Comparison of ENCODE assay signal across 8 mouse cellular contexts in the genomic region with DNA sequence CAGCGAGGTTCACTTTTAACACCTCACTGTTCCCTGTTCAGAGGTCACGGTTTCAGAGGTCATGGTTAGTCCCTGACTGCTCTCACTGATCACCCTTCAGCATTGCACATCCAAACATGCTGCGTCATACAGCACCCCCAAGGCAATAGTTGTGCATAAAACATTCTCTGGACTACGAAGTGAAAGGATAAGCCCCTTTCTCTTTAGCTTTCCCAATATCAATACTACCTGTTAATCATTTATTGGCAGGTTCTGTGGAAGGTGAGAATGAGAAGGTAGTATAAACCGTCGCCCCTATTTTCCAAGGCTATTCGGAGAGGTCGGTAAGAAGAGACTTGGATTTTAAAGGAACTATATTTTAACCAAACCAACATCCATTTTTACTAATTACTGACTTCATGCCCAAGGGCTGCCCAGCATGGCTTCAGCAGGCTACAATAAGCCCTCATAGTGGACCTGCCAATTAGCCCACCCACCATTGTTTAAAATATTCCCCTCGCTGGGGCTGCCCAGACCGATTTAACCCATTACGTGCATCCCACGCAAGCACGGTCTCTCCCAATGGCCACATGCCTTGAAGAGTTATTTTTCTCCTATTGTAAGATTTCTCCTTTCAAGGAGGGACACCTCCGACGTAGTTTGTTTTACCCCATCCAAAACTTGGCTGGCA. TPM values are rescaled to one million over a fixed set of nuclear protein-coding genes. Genes with fewer than 3 reads are reported as not detected.
DNase-seq lines count a peak whose midpoint lies in the region; ATAC-seq and TF ChIP-seq lines count a peak whose summit lies in the region.

No protein-coding gene starts in this region.

- ATAC-seq in forebrain, embryonic 16.5 days = peak; percentile 87
- ATAC-seq in midbrain, embryonic 16.5 days = peak; percentile 81

- peak overlapping the region; percentile 89 for H3K4me2 ChIP-seq in forebrain, embryonic 16.5 days (ENCODE audit: low read length)
- peak overlapping the region; percentile 75 for H3K4me2 ChIP-seq in midbrain, embryonic 16.5 days (ENCODE audit: low read length)

- H3K9ac ChIP-seq in forebrain, embryonic 16.5 days (replicated peaks; ENCODE audit: low read depth, low read length) = peak overlapping the region; percentile 66
- H3K9ac ChIP-seq in midbrain, embryonic 16.5 days (ENCODE audit: low read depth, low read length) = peak overlapping the region; percentile 49

- no peak for DNase-seq in left cerebral cortex, adult 2 months (ENCODE audit: extremely low spot score in 1 of 2, low spot score in 2 of 2)
- no peak for DNase-seq in left cerebral cortex, postnatal 10 days (ENCODE audit: extremely low spot score in 1 of 2, low spot score in 2 of 2)
- peak; percentile 55 to 59 for DNase-seq in kidney, postnatal 36 days
- DNase-seq in urinary bladder, adult 18-20 months (ENCODE audit: low spot score in 2 of 2) = no peak
- DNase-seq in left cerebral cortex, adult 18-20 months (ENCODE audit: low spot score in 2 of 2) = no peak

- H3K4me3 ChIP-seq in left cerebral cortex, adult 2 months = peak overlapping the region; percentile 57
- peak overlapping the region; percentile 77 for H3K4me3 ChIP-seq in bone marrow macrophage, adult 2 months (ENCODE audit: insufficient read depth, low read length)
- peak overlapping the region; percentile 72 for H3K4me3 ChIP-seq in forebrain, embryonic 16.5 days (replicated peaks; ENCODE audit: low read length)
- peak overlapping the region; percentile 54 for H3K4me3 ChIP-seq in midbrain, embryonic 16.5 days (ENCODE audit: low read depth, low read length)

- H3K27ac ChIP-seq in left cerebral cortex, adult 2 months = peak overlapping the region; percentile 55; the same call in 1 of the 2 replicates
- no peak overlapping the region for H3K27ac ChIP-seq in bone marrow macrophage, adult 2 months (ENCODE audit: insufficient read depth, low read depth, low read length)
- no peak overlapping the region for H3K27ac ChIP-seq in forebrain, embryonic 16.5 days (ENCODE audit: low read length)
- H3K27ac ChIP-seq in midbrain, embryonic 16.5 days (ENCODE audit: low read length) = no peak overlapping the region

- TF ChIP-seq POLR2A in bone marrow macrophage, adult 2 months (IDR thresholded peaks at IDR 0.05; ENCODE audit: borderline replicate concordance, low read depth, low read length) = no peak

- intact Hi-C loops in left cerebral cortex, adult 2 months (cut with DNase I) = no loop called here
- intact Hi-C loops in left cerebral cortex, postnatal 10 days (cut with DNase I) = no loop called here

- no peaks in the 10 kb centered on the region for H3K36me3 ChIP-seq in forebrain, embryonic 16.5 days (ENCODE audit: control insufficient read depth, insufficient read depth)
- no peaks in the 10 kb centered on the region for H3K36me3 ChIP-seq in midbrain, embryonic 16.5 days (ENCODE audit: control insufficient read depth, insufficient read depth, low read length)

- peaks cover 2% of the 10 kb centered on the region; the same call in 1 of the 2 replicates for H3K4me1 ChIP-seq in bone marrow macrophage, adult 2 months (ENCODE audit: control insufficient read depth, insufficient read depth, low read length)
- peaks cover 4% of the 10 kb centered on the region; the same call in 1 of the 2 replicates for H3K4me1 ChIP-seq in forebrain, embryonic 16.5 days (replicated peaks; ENCODE audit: control insufficient read depth, insufficient read depth, low read length)
- H3K4me1 ChIP-seq in midbrain, embryonic 16.5 days (ENCODE audit: control insufficient read depth, insufficient read depth, low read length) = no peaks in the 10 kb centered on the region

- no peaks in the 10 kb centered on the region for H3K27me3 ChIP-seq in forebrain, embryonic 16.5 days (replicated peaks; ENCODE audit: control insufficient read depth, insufficient read depth, low read length)
- H3K27me3 ChIP-seq in midbrain, embryonic 16.5 days (ENCODE audit: control insufficient read depth, insufficient read depth, low read depth, low read length) = no peaks in the 10 kb centered on the region

- WGBS in forebrain, embryonic 16.5 days = 2% methylated on average over 15 of the region's 15 CpGs
- 8% methylated on average over 15 of the region's 15 CpGs for WGBS in midbrain, embryonic 16.5 days

- H3K9me3 ChIP-seq in forebrain, embryonic 16.5 days (ENCODE audit: control insufficient read depth, low read length) = no peaks in the 10 kb centered on the region
- no peaks in the 10 kb centered on the region for H3K9me3 ChIP-seq in midbrain, embryonic 16.5 days (replicated peaks; ENCODE audit: control insufficient read depth, low read length, poor library complexity, severe bottlenecking)

- no peak for TF ChIP-seq CTCF in left cerebral cortex, adult 2 months (IDR thresholded peaks at IDR 0.05)
- TF ChIP-seq CTCF in bone marrow macrophage, adult 2 months (IDR thresholded peaks at IDR 0.05; ENCODE audit: low read depth, low read length) = no peak

RNA-seq across cellular contexts. Expression of a gene that starts 0.6 kb away (rescaled TPM):
- total RNA-seq in left cerebral cortex, adult 2 months (2021) = 10 to 100 TPM in 1 of 2 experiments, 1 to 10 TPM in 1; 10.0 to 11.8 TPM
- total RNA-seq in left cerebral cortex, postnatal 10 days (2021) = 1 to 10 TPM; 6.5 to 7.4 TPM
- 0.96 and 1.4 TPM in 2 replicates for polyA plus RNA-seq in bone marrow macrophage, adult 2 months (2012; ENCODE audit: insufficient read depth, insufficient read length, missing spikeins)
- polyA plus RNA-seq in forebrain, embryonic 16.5 days (2015; fragmentation: Nextera tagmentation; extraction: Ambion mirVana) = 3.0 and 3.9 TPM in 2 replicates
- 5.9 and 6.6 TPM in 2 replicates for polyA plus RNA-seq in midbrain, embryonic 16.5 days (2015; fragmentation: Nextera tagmentation; extraction: Ambion mirVana)
- total RNA-seq in left cerebral cortex, adult 18-20 months (2021) = 10 to 100 TPM; 10.5 to 11.2 TPM

RNA-seq across cellular contexts. Expression of a gene that starts 21.4 kb away (rescaled TPM):
- total RNA-seq in left cerebral cortex, adult 2 months (2021) = 1 to 10 TPM; 6.5 to 6.9 TPM
- 1 to 10 TPM; 3.2 to 4.2 TPM for total RNA-seq in left cerebral cortex, postnatal 10 days (2021)
- polyA plus RNA-seq in bone marrow macrophage, adult 2 months (2012; ENCODE audit: insufficient read depth, insufficient read length, missing spikeins) = not detected in 2 replicates
- polyA plus RNA-seq in forebrain, embryonic 16.5 days (2015; fragmentation: Nextera tagmentation; extraction: Ambion mirVana) = 5.5 and 6.5 TPM in 2 replicates
- 5.1 and 5.6 TPM in 2 replicates for polyA plus RNA-seq in midbrain, embryonic 16.5 days (2015; fragmentation: Nextera tagmentation; extraction: Ambion mirVana)
- total RNA-seq in left cerebral cortex, adult 18-20 months (2021) = 1 to 10 TPM; 5.1 to 6.0 TPM

Comparison
In these comparisons a context has a peak if more than half of its experiments do, and no peak if none do; other contexts are left out.
1. DNase-seq: peak in kidney, postnatal 36 days (2 of 2); none in left cerebral cortex, adult 2 months (0 of 2), left cerebral cortex, postnatal 10 days (0 of 2), urinary bladder, adult 18-20 months (0 of 2) and left cerebral cortex, adult 18-20 months (0 of 2).
2. Peak in every context shown above with its lines, with median percentiles within 50 percentile points of each other: H3K4me3 ChIP-seq.